Mouse (Mus musculus) adrenal gland, postnatal 36 days (tissue): ENCODE results near the gene Fam131b. TPM values are rescaled to one million over a fixed set of nuclear protein-coding genes. Genes with fewer than 3 reads are reported as not detected.

ENCODE experiments used
- total RNA-seq, 2 experiments: library from RNA; stranded (reverse); gene quantifications; 2 replicates each; pipeline ENCODE4 v1.2.3; 2021

The Fam131b gene
- total RNA-seq, 2 experiments from 2014 or later = 0.23 to 0.60 TPM

Other genes starting within 250 kb of the Fam131b start
- not detected for gene Tas2r139, start 183.7 kb downstream of the Fam131b start, total RNA-seq
- gene Tas2r144, start 109.3 kb downstream of the Fam131b start, total RNA-seq = not detected
- 100 to 1,000 TPM in 1 of 2 experiments, 10 to 100 TPM in 1; 71.9 to 345 TPM for gene Gstk1, start 78.7 kb downstream of the Fam131b start, total RNA-seq
- 1 to 10 TPM in 1 of 2 experiments, not detected in 1; 2.4 TPM for gene Tmem139, start 62.7 kb downstream of the Fam131b start, total RNA-seq
- 10 to 100 TPM; 17.8 to 20.6 TPM for gene Casp2, start 59.7 kb downstream of the Fam131b start, total RNA-seq
- gene Clcn1, start 38.0 kb downstream of the Fam131b start, total RNA-seq = under 1 TPM in 1 of 2 experiments, not detected in 1; 0.20 TPM
- 100 to 1,000 TPM; 107 to 144 TPM for gene Zyx, start 25.0 kb upstream of the Fam131b start, total RNA-seq
- gene Epha1, start 48.6 kb upstream of the Fam131b start, total RNA-seq = under 1 TPM; 0.46 to 0.49 TPM
- 1 to 10 TPM; 2.3 to 5.9 TPM for gene Tas2r143, start 75.6 kb upstream of the Fam131b start, total RNA-seq
- 1 to 10 TPM; 1.3 to 6.4 TPM for gene Tas2r135, start 80.8 kb upstream of the Fam131b start, total RNA-seq
- gene Tas2r126, start 109.9 kb upstream of the Fam131b start, total RNA-seq = 1 to 10 TPM in 1 of 2 experiments, not detected in 1; 3.7 TPM
- gene Olfr458, start 140.6 kb upstream of the Fam131b start, total RNA-seq = not detected
- not detected for gene Olfr457, start 151.7 kb upstream of the Fam131b start, total RNA-seq
- not detected for gene Olfr456, start 162.6 kb upstream of the Fam131b start, total RNA-seq
- gene Olfr455, start 222.9 kb upstream of the Fam131b start, total RNA-seq = not detected